Mouse (Mus musculus) bone marrow macrophage, adult 2 months (primary cell): Measurements from ENCODE around the gene Dysf.

Experiments
- CTCF ChIP-seq: IDR thresholded peaks from 2 replicates; pipeline ENCODE4 v1.5.1; 2012; ENCODE audit warnings: low read depth, mild to moderate bottlenecking, low read length, moderate library complexity
- POLR2A ChIP-seq: IDR thresholded peaks from 2 replicates; pipeline ENCODE4 v1.6.1; 2012; ENCODE audit warnings: mild to moderate bottlenecking, low read depth, low read length, borderline replicate concordance

GRCm38 (mm10) chr6:84084757-84085156 is 76.4 kb downstream of the Dysf start:
- no peak for TF ChIP-seq CTCF
- TF ChIP-seq POLR2A: no peak
